Mouse (Mus musculus) lung, adult 2 months (tissue): ENCODE measurements around the gene Mapk1.

ENCODE experiments used
- CTCF ChIP-seq: fragments of 200-500 bp; IDR thresholded peaks from 2 replicates; pipeline ENCODE4 v1.5.1; 2011; ENCODE audit warnings: mild to moderate bottlenecking, low read length, control low read depth; ENCODE audit not compliant: insufficient read depth
- POLR2A ChIP-seq: fragments of 200-500 bp; IDR thresholded peaks from 2 replicates; pipeline ENCODE4 v1.6.1; 2011; ENCODE audit warnings: low read depth, mild to moderate bottlenecking, control low read depth, low read length, borderline replicate concordance; ENCODE audit errors: extremely low read depth

DNA sequence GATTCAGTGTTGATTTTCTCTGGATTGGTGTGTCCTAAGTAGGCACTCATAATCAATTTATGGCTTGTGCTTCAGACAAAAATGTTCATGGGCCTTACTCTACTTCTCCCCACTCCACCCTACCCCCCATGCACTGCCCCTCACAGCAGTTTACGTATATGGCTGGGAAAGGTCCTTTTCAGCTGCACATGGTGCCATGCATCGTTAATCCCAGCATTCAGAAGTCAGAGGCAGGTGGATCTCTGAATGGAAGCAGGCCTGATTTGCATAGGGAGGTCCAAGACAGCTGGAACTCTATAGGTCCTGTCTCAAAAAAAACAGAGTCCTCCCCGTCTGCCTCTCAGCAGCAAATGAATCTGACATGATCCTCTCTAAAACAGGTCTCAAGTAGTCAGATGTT is 62.1 kb downstream of the Mapk1 start:
- TF ChIP-seq POLR2A (no peak), CTCF (no peak)
